Mouse (Mus musculus): ENCODE data around the gene Zbtb16. TPM values are rescaled to one million over a fixed set of nuclear protein-coding genes. Genes with fewer than 3 reads are reported as not detected.

Gene Zbtb16
- polyA plus RNA-seq, 1 experiment from 2014 or later = 6.3 TPM

- H3K9ac ChIP-seq = peak overlapping the region; percentile 49; the same call in 1 of the 2 replicates
- H3K4me2 ChIP-seq = no peak overlapping the region
- H3K4me1 ChIP-seq (replicated peaks) = peaks cover 98% of the 10 kb centered on the region
- ATAC-seq (ENCODE audit: low FRiP score) = no peak
- H3K4me3 ChIP-seq = no peak overlapping the region
- H3K27ac ChIP-seq = peak overlapping the region; percentile 83
- H3K27me3 ChIP-seq = peaks cover 7% of the 10 kb centered on the region; the same call in 1 of the 2 replicates
- 82% methylated on average over 12 of the region's 12 CpGs for WGBS
- H3K36me3 ChIP-seq = no peaks in the 10 kb centered on the region
- H3K9me3 ChIP-seq = no peaks in the 10 kb centered on the region
Measured at GRCm38 (mm10) chr9:48734725-48735465, 101.1 kb downstream of the Zbtb16 start.

GRCm38 (mm10) chr9:48733817-48734544 is 102.0 kb downstream of the Zbtb16 start:
- peak overlapping the region; percentile 83 for H3K27ac ChIP-seq
- WGBS = 28% methylated on average over 13 of the region's 13 CpGs
- peak overlapping the region; percentile 29; the same call in 1 of the 2 replicates for H3K9ac ChIP-seq
- no peaks in the 10 kb centered on the region for H3K9me3 ChIP-seq
- no peak overlapping the region for H3K4me2 ChIP-seq
- H3K27me3 ChIP-seq = peaks cover 5% of the 10 kb centered on the region; the same call in 1 of the 2 replicates
- no peak overlapping the region for H3K4me3 ChIP-seq
- no peaks in the 10 kb centered on the region for H3K36me3 ChIP-seq
- H3K4me1 ChIP-seq (replicated peaks) = peaks cover 96% of the 10 kb centered on the region
- no peak; the same call in 1 of the 2 replicates for ATAC-seq (ENCODE audit: low FRiP score)

GRCm38 (mm10) chr9:48733083-48733482 is 102.9 kb downstream of the Zbtb16 start:
- no peak for ATAC-seq (ENCODE audit: low FRiP score)
- WGBS = 53% methylated on average over 6 of the region's 6 CpGs

GRCm38 (mm10) chr9:48731651-48732536 is 104.1 kb downstream of the Zbtb16 start:
- Histone ChIP-seq H3K4me3 (no peak overlapping the region), H3K27ac (peak overlapping the region; percentile 83), H3K9ac (no peak overlapping the region), H3K4me2 (no peak overlapping the region), H3K9me3 (no peaks in the 10 kb centered on the region), H3K4me1 (replicated peaks) (peaks cover 88% of the 10 kb centered on the region), H3K27me3 (0 out of 2 replicates have a peak, but pooled peaks cover 3% of the 10 kb centered on the region), H3K36me3 (no peaks in the 10 kb centered on the region)
- ATAC-seq (ENCODE audit: low FRiP score) = no peak
- 78% methylated on average over 8 of the region's 8 CpGs for WGBS

More at GRCm38 (mm10) chr9:48733083-48733482, 102.9 kb downstream of the Zbtb16 start:
- Histone ChIP-seq H3K4me2 (no peak overlapping the region), H3K4me1 (replicated peaks) (peaks cover 97% of the 10 kb centered on the region), H3K9ac (no peak overlapping the region), H3K36me3 (no peaks in the 10 kb centered on the region), H3K27ac (peak overlapping the region; percentile 83), H3K4me3 (no peak overlapping the region), H3K27me3 (0 out of 2 replicates have a peak, but pooled peaks cover 3% of the 10 kb centered on the region), H3K9me3 (no peaks in the 10 kb centered on the region)

GRCm38 (mm10) chr9:48730446-48730979 is 105.5 kb downstream of the Zbtb16 start:
- Histone ChIP-seq H3K27me3 (0 out of 2 replicates have a peak, but pooled peaks cover 3% of the 10 kb centered on the region), H3K4me3 (no peak overlapping the region), H3K9ac (no peak overlapping the region), H3K27ac (no peak overlapping the region), H3K4me1 (replicated peaks) (peaks cover 74% of the 10 kb centered on the region), H3K9me3 (no peaks in the 10 kb centered on the region), H3K36me3 (no peaks in the 10 kb centered on the region), H3K4me2 (no peak overlapping the region)
- 80% methylated on average over 10 of the region's 10 CpGs for WGBS
- ATAC-seq (ENCODE audit: low FRiP score) = no peak

GRCm38 (mm10) chr9:48729471-48729870 is 106.6 kb downstream of the Zbtb16 start:
- Histone ChIP-seq H3K4me2 (no peak overlapping the region), H3K9me3 (no peaks in the 10 kb centered on the region), H3K9ac (no peak overlapping the region), H3K36me3 (no peaks in the 10 kb centered on the region), H3K4me1 (replicated peaks) (peaks cover 64% of the 10 kb centered on the region), H3K27ac (peak overlapping the region; percentile 19; the same call in 1 of the 2 replicates), H3K27me3 (0 out of 2 replicates have a peak, but pooled peaks cover 3% of the 10 kb centered on the region), H3K4me3 (no peak overlapping the region)
- no peak for ATAC-seq (ENCODE audit: low FRiP score)
- WGBS = 64% methylated on average over 3 of the region's 3 CpGs

- WGBS = 72% methylated on average over 13 of the region's 13 CpGs
Measured at GRCm38 (mm10) chr9:48728731-48729123, 107.3 kb downstream of the Zbtb16 start.

GRCm38 (mm10) chr9:48728083-48728730 is 107.8 kb downstream of the Zbtb16 start:
- H3K4me1 ChIP-seq (replicated peaks) = peaks cover 58% of the 10 kb centered on the region
- H3K9ac ChIP-seq = 0 out of 2 replicates have a peak overlapping the region, but pooled peaks have one; percentile 5

More at GRCm38 (mm10) chr9:48728731-48729123, 107.3 kb downstream of the Zbtb16 start:
- H3K4me1 ChIP-seq (replicated peaks) = peaks cover 59% of the 10 kb centered on the region
- no peaks in the 10 kb centered on the region for H3K36me3 ChIP-seq
- H3K4me2 ChIP-seq = no peak overlapping the region
- H3K9ac ChIP-seq = no peak overlapping the region
- ATAC-seq (ENCODE audit: low FRiP score) = no peak
- H3K27me3 ChIP-seq = 0 out of 2 replicates have a peak, but pooled peaks cover 3% of the 10 kb centered on the region
- no peak overlapping the region for H3K4me3 ChIP-seq
- H3K9me3 ChIP-seq = no peaks in the 10 kb centered on the region
- H3K27ac ChIP-seq = no peak overlapping the region

GRCm38 (mm10) chr9:48726341-48726740 is 109.7 kb downstream of the Zbtb16 start:
- 91% methylated on average over 8 of the region's 8 CpGs for WGBS
- no peak overlapping the region for H3K4me2 ChIP-seq
- H3K36me3 ChIP-seq = no peaks in the 10 kb centered on the region
- H3K9me3 ChIP-seq = no peaks in the 10 kb centered on the region
- H3K27me3 ChIP-seq = 0 out of 2 replicates have a peak, but pooled peaks cover under 1% of the 10 kb centered on the region
- H3K9ac ChIP-seq = no peak overlapping the region
- H3K4me3 ChIP-seq = no peak overlapping the region
- no peak for ATAC-seq (ENCODE audit: low FRiP score)
- H3K27ac ChIP-seq = no peak overlapping the region
- peaks cover 48% of the 10 kb centered on the region for H3K4me1 ChIP-seq (replicated peaks)

More at GRCm38 (mm10) chr9:48728083-48728730, 107.8 kb downstream of the Zbtb16 start:
- Histone ChIP-seq H3K36me3 (no peaks in the 10 kb centered on the region), H3K27ac (no peak overlapping the region), H3K4me3 (no peak overlapping the region), H3K4me2 (no peak overlapping the region), H3K27me3 (0 out of 2 replicates have a peak, but pooled peaks cover 3% of the 10 kb centered on the region), H3K9me3 (no peaks in the 10 kb centered on the region)
- ATAC-seq (ENCODE audit: low FRiP score) = no peak
- 68% methylated on average over 10 of the region's 10 CpGs for WGBS

GRCm38 (mm10) chr9:48725918-48726317 is 110.1 kb downstream of the Zbtb16 start:
- no peak for ATAC-seq (ENCODE audit: low FRiP score)
- 64% methylated on average over 4 of the region's 4 CpGs for WGBS

GRCm38 (mm10) chr9:48725161-48725560 is 110.9 kb downstream of the Zbtb16 start:
- no peaks in the 10 kb centered on the region for H3K9me3 ChIP-seq
- no peaks in the 10 kb centered on the region for H3K36me3 ChIP-seq
- H3K27me3 ChIP-seq = no peaks in the 10 kb centered on the region
- no peak overlapping the region for H3K9ac ChIP-seq
- WGBS = 91% methylated on average over 6 of the region's 6 CpGs
- no peak overlapping the region for H3K4me3 ChIP-seq
- no peak overlapping the region for H3K4me2 ChIP-seq
- ATAC-seq (ENCODE audit: low FRiP score) = no peak
- H3K4me1 ChIP-seq (replicated peaks) = peaks cover 47% of the 10 kb centered on the region
- no peak overlapping the region for H3K27ac ChIP-seq

More at GRCm38 (mm10) chr9:48725918-48726317, 110.1 kb downstream of the Zbtb16 start:
- Histone ChIP-seq H3K4me1 (replicated peaks) (peaks cover 48% of the 10 kb centered on the region), H3K27me3 (no peaks in the 10 kb centered on the region), H3K27ac (no peak overlapping the region), H3K36me3 (no peaks in the 10 kb centered on the region), H3K4me3 (no peak overlapping the region), H3K4me2 (no peak overlapping the region), H3K9ac (no peak overlapping the region), H3K9me3 (no peaks in the 10 kb centered on the region)

Data from hindbrain, embryonic 13.5 days (tissue).